Mouse (Mus musculus): ENCODE data around the gene 9530053A07Rik.

GRCm38 (mm10) chr7:28159292-28159691 is 30.0 kb downstream of the 9530053A07Rik start:
- no peak for TF ChIP-seq EP300 (IDR thresholded peaks at IDR 0.05; ENCODE audit: insufficient read depth, low read depth, low read length)
- TF ChIP-seq CTCF (IDR thresholded peaks at IDR 0.05) = no peak
- no peak for TF ChIP-seq POLR2A (IDR thresholded peaks at IDR 0.05; ENCODE audit: insufficient read depth, low read depth, low read length)

Data from heart, adult 2 months (tissue).